Mouse (Mus musculus) hindbrain, embryonic 14.5 days (tissue): ENCODE data around the gene Plk3. TPM values are rescaled to one million over a fixed set of nuclear protein-coding genes. Genes with fewer than 3 reads are reported as not detected.

Experiments
- ATAC-seq: fragments of 200-750 bp; cut with Nextera tagmentation; 2 replicates; pipeline ENCODE4 v1.8.0; 2017; ENCODE audit warnings: moderate number of reproducible peaks, mild to moderate bottlenecking, moderate TSS enrichment, moderate library complexity; ENCODE audit not compliant: low FRiP score
- DNase-seq: peaks from one replicate; pipeline ENCODE4 v3.0.0-alpha.2; 2015; ENCODE audit warnings: low spot score
- H3K27ac ChIP-seq: fragments of 300-500 bp; sonication (generic); 2 replicates; pipeline ENCODE4 v1.5.1; 2014; ENCODE audit warnings: mild to moderate bottlenecking, moderate library complexity
- H3K27me3 ChIP-seq: fragments of 300-500 bp; sonication (generic); 2 replicates; pipeline ENCODE4 v1.6.1; 2014; ENCODE audit warnings: mild to moderate bottlenecking, low read length, mixed read lengths; ENCODE audit not compliant: control insufficient read depth, insufficient read depth
- H3K36me3 ChIP-seq: fragments of 300-500 bp; sonication (generic); replicated peaks from 2 replicates; pipeline ENCODE4 v1.6.1; 2014; ENCODE audit not compliant: control insufficient read depth, insufficient read depth
- H3K4me1 ChIP-seq: fragments of 300-500 bp; sonication (generic); replicated peaks from 2 replicates; pipeline ENCODE4 v1.6.1; 2014; ENCODE audit warnings: antibody characterized with exemption, low read length, mixed read lengths; ENCODE audit not compliant: control insufficient read depth, insufficient read depth
- H3K4me2 ChIP-seq: fragments of 300-500 bp; sonication (generic); replicated peaks from 2 replicates; pipeline ENCODE4 v1.6.1; 2014; ENCODE audit warnings: mild to moderate bottlenecking, moderate library complexity
- H3K4me3 ChIP-seq: fragments of 300-500 bp; sonication (generic); replicated peaks from 2 replicates; pipeline ENCODE4 v1.5.1; 2014; ENCODE audit warnings: mild to moderate bottlenecking, low read length
- H3K9ac ChIP-seq: fragments of 300-500 bp; sonication (generic); 2 replicates; pipeline ENCODE4 v1.6.1; 2014
- H3K9me3 ChIP-seq: fragments of 300-500 bp; sonication (generic); 2 replicates; pipeline ENCODE4 v1.6.1; 2016; ENCODE audit warnings: low read length; ENCODE audit not compliant: control insufficient read depth
- WGBS: fragments of 180-500 bp; shearing (Covaris S2); extraction: QIAGEN DNeasy Blood & Tissue Kit; methylation state at CpG from one replicate; pipeline ENCODE4 v1.1.7; 2014; 5-methylcytosine and 5-hydroxymethylcytosine counted together
- polyA plus RNA-seq: library from polyadenylated mRNA; unstranded; fragments of >200 nt; fragmentation: Nextera tagmentation; extraction: Ambion mirVana; gene quantifications from 2 replicates; pipeline ENCODE4 v1.2.1, GENCODE M21; 2014

Gene Plk3
- polyA plus RNA-seq, 1 experiment from 2014 or later = 17.4 TPM

DNA sequence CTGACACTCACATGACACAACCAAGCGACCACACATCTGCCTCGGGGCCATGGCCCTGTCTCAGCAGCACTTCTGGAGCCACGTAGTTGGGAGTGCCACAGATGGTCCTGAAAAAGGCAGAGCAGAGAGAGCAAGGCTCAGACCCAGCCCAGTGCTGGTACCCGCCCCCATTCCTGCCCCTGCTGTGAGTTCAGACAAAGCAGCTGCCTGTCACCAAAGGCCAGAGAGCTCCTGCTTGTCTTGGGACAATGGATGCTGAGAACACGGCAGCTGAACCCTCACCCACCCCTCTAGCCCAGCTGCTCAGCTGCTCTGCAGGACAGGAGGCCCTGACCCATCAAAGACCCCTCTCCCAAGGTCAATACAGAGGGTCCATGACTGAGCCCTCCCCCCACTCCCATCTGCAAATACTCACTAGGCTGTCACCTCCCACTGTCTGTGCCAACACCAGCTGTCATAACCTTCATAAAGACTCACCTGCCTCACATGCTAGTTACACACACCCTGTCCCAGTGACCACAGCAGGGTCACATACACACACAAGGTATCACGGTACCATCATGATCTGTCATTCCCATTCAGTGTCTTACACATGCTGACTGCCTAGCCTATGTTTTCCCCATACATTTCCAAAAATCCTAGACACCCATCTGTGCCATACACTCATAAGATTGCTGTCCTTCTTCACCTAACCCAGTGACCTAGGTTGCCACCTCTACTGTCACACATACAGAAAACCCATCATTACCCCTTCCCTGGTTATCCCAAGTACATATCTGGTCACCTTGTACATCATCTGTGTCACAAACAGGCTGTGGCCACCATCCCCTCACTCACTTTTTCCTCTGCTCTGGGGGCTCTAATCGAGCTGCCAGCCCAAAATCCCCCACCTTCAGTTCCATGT lies 1.6 kb downstream of the Plk3 start:
- H3K27ac ChIP-seq = 0 out of 2 replicates have a peak overlapping the region, but pooled peaks have one; percentile 0
- ATAC-seq = no peak
- DNase-seq = no peak

GRCm38 (mm10) chr4:117131198-117131597 lies 2.6 kb downstream of the Plk3 start:
- no peaks in the 10 kb centered on the region for H3K27me3 ChIP-seq
- H3K36me3 ChIP-seq = peaks cover 37% of the 10 kb centered on the region
- H3K4me2 ChIP-seq = peak overlapping the region; percentile 85; the same call in 1 of the 2 replicates
- no peak overlapping the region for H3K27ac ChIP-seq
- H3K4me3 ChIP-seq = no peak overlapping the region
- ATAC-seq (no peak), DNase-seq (no peak)
- 49% methylated on average over 6 of the region's 6 CpGs for WGBS
- H3K4me1 ChIP-seq = peaks cover 19% of the 10 kb centered on the region
- no peaks in the 10 kb centered on the region for H3K9me3 ChIP-seq
- H3K9ac ChIP-seq = no peak overlapping the region

More for the DNA sequence above, 1.6 kb downstream of the Plk3 start:
- peak overlapping the region; percentile 89 for H3K4me3 ChIP-seq
- peaks cover 37% of the 10 kb centered on the region for H3K36me3 ChIP-seq
- peaks cover 19% of the 10 kb centered on the region for H3K4me1 ChIP-seq
- H3K9ac ChIP-seq = peak overlapping the region; percentile 87
- no peaks in the 10 kb centered on the region for H3K27me3 ChIP-seq
- WGBS = 5% methylated on average over 7 of the region's 7 CpGs
- H3K9me3 ChIP-seq = no peaks in the 10 kb centered on the region
- peak overlapping the region; percentile 85 for H3K4me2 ChIP-seq

DNA sequence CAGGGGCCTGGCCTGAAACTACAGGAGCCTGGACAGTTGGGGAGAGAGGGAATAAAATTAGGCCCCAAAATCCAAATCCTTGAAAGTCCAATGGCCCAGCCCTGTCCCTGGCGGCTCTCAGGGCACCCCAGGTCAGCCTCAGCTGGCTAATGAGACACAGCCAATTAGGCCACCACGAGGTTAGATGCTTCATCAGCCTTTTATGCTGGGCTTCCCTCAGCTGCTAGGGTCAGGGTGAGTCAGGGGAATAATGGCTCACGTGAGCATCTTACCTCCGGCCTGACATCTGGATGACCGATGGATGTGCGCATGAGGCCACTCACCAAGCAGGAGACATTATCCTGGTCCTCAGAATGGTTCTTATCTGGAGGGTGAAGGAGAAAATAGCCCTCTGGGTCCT lies 3.0 kb downstream of the Plk3 start:
- ATAC-seq = no peak
- Histone ChIP-seq H3K27ac (no peak overlapping the region), H3K4me1 (peaks cover 21% of the 10 kb centered on the region), H3K9me3 (no peaks in the 10 kb centered on the region), H3K9ac (no peak overlapping the region; the same call in 1 of the 2 replicates), H3K4me3 (no peak overlapping the region), H3K27me3 (no peaks in the 10 kb centered on the region), H3K36me3 (peaks cover 37% of the 10 kb centered on the region), H3K4me2 (no peak overlapping the region)
- DNase-seq = no peak
- 29% methylated on average over 6 of the region's 6 CpGs for WGBS

GRCm38 (mm10) chr4:117127991-117128686 lies 5.6 kb downstream of the Plk3 start:
- ATAC-seq (no peak), DNase-seq (no peak)
- Histone ChIP-seq H3K9me3 (no peaks in the 10 kb centered on the region), H3K36me3 (peaks cover 37% of the 10 kb centered on the region), H3K4me3 (no peak overlapping the region), H3K4me1 (peaks cover 28% of the 10 kb centered on the region), H3K27ac (no peak overlapping the region), H3K4me2 (no peak overlapping the region), H3K27me3 (no peaks in the 10 kb centered on the region), H3K9ac (no peak overlapping the region)
- WGBS = 92% methylated on average over 33 of the region's 33 CpGs

GRCm38 (mm10) chr4:117126675-117127290 lies 7.0 kb downstream of the Plk3 start, which contains the start of gene Tctex1d4:
Gene Tctex1d4, plus strand, starts transcription at chr4:117126794.
- Histone ChIP-seq H3K4me3 (no peak within 1 kb of the TSS), H3K9ac (peak within 1 kb of the TSS; percentile 45), H3K27ac (peak within 1 kb of the TSS; percentile 73), H3K9me3 (no peaks in the 10 kb centered on the region), H3K36me3 (peaks cover 37% of the 10 kb centered on the region), H3K4me1 (peaks cover 17% of the 10 kb centered on the region), H3K27me3 (no peaks in the 10 kb centered on the region), H3K4me2 (no peak within 1 kb of the TSS)
- DNase-seq = no peak
- 81% methylated on average over 9 of the region's 9 CpGs for WGBS
- ATAC-seq = no peak

DNA sequence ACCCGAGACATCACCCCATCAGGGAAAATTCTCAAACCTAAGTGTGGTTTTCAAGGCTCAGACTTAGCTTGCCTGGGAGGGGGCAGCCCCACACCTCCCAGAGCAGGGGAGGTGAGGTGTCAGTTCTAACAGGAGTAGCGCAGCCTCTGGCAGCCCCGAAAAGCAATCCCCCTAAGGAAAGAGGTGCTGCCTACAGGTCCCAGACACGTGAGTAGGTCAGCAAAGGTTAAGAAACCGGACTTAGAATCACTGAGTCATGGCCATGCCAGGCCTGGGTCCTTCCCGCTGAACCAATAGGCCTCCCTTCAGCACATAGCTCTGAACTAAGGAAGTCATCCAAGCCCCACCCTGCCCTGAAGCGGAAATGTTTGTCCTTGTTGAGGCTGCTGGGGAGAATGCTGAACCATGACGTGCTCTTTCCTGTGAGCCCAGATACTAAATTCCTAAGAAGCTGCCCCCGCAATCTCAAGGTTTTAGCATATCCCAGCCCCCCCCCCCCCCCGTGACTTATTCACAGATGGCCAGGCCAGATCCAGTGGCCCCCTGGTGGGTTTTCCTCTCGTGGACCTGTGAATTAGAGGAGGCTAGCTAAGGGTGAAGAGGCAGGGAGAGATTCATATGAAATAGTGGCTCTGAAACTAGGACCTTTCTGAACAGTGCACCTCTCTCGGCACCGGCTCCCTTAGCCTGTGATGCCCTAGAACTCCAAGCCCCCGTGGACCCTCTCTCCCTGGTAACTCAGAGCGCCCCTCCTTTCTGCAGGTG lies 7.7 kb downstream of the Plk3 start:
- peaks cover 17% of the 10 kb centered on the region for H3K4me1 ChIP-seq
- H3K4me2 ChIP-seq = no peak overlapping the region
- ATAC-seq (no peak), DNase-seq (no peak)
- H3K27me3 ChIP-seq = no peaks in the 10 kb centered on the region
- 47% methylated on average over 15 of the region's 15 CpGs for WGBS
- H3K9ac ChIP-seq = peak overlapping the region; percentile 45
- H3K9me3 ChIP-seq = no peaks in the 10 kb centered on the region
- peak overlapping the region; percentile 73 for H3K27ac ChIP-seq
- H3K36me3 ChIP-seq = peaks cover 36% of the 10 kb centered on the region
- H3K4me3 ChIP-seq = no peak overlapping the region

GRCm38 (mm10) chr4:117125348-117125909 lies 8.3 kb downstream of the Plk3 start, which contains the start of gene Btbd19:
Gene Btbd19, minus strand, starts transcription at chr4:117125725.
- peak within 1 kb of the TSS; percentile 20; the same call in 1 of the 2 replicates for H3K4me2 ChIP-seq

GRCm38 (mm10) chr4:117124518-117125347 lies 9.0 kb downstream of the Plk3 start:
- H3K4me2 ChIP-seq = peak overlapping the region; percentile 20; the same call in 1 of the 2 replicates
- peak overlapping the region; percentile 73 for H3K27ac ChIP-seq
- peaks cover 24% of the 10 kb centered on the region for H3K4me1 ChIP-seq
- H3K4me3 ChIP-seq = no peak overlapping the region
- WGBS = 71% methylated on average over 14 of the region's 14 CpGs
- peak overlapping the region; percentile 45 for H3K9ac ChIP-seq
- DNase-seq (no peak), ATAC-seq (no peak)
- H3K36me3 ChIP-seq = peaks cover 22% of the 10 kb centered on the region
- no peaks in the 10 kb centered on the region for H3K9me3 ChIP-seq
- no peaks in the 10 kb centered on the region for H3K27me3 ChIP-seq

More at GRCm38 (mm10) chr4:117125348-117125909, 8.3 kb downstream of the Plk3 start, which contains the start of gene Btbd19:
- ATAC-seq (peak; percentile 22), DNase-seq (peak; percentile 66)
- Histone ChIP-seq H3K4me3 (no peak within 1 kb of the TSS), H3K4me1 (peaks cover 19% of the 10 kb centered on the region), H3K36me3 (peaks cover 29% of the 10 kb centered on the region), H3K27me3 (no peaks in the 10 kb centered on the region), H3K9me3 (no peaks in the 10 kb centered on the region), H3K27ac (peak within 1 kb of the TSS; percentile 73), H3K9ac (peak within 1 kb of the TSS; percentile 45)
- WGBS = 28% methylated on average over 8 of the region's 8 CpGs
